Mouse (Mus musculus) CH12.LX (cell line): ENCODE data around the gene Ap1s1.

Source experiments
- CHD1 ChIP-seq: IDR thresholded peaks from 2 replicates; pipeline ENCODE4 v1.6.1; 2012; ENCODE audit warnings: low read depth, low read length, improper control_type of control experiment, inconsistent platforms
- CHD2 ChIP-seq: IDR thresholded peaks from 2 replicates; pipeline ENCODE4 v1.6.1; 2011; ENCODE audit warnings: low read length, improper control_type of control experiment
- CTCF ChIP-seq, 2 experiments: IDR thresholded peaks in 1 of 2; conservative IDR thresholded peaks in 1 of 2; 2 replicates each; pipeline ENCODE4 v1.5.1; 2011 to 2012; ENCODE audit warnings: low read depth in 2 of 2, low read length in 2 of 2, improper control_type of control experiment in 1 of 2, inconsistent platforms in 1 of 2, mild to moderate bottlenecking in 1 of 2, moderate library complexity in 1 of 2
- E2F4 ChIP-seq: IDR thresholded peaks from 2 replicates; pipeline ENCODE4 v1.6.1; 2011; ENCODE audit warnings: low read depth, low read length, improper control_type of control experiment; ENCODE audit not compliant: insufficient replicate concordance
- GABPA ChIP-seq: IDR thresholded peaks from 2 replicates; pipeline ENCODE4 v1.6.1; 2012; ENCODE audit warnings: low read depth, low read length, improper control_type of control experiment, inconsistent platforms; ENCODE audit not compliant: insufficient replicate concordance
- MAZ ChIP-seq: IDR thresholded peaks from 2 replicates; pipeline ENCODE4 v1.6.1; 2012; ENCODE audit warnings: low read depth, mild to moderate bottlenecking, inconsistent platforms, low read length, improper control_type of control experiment, moderate library complexity
- POLR2AphosphoS2 ChIP-seq: IDR thresholded peaks from 2 replicates; pipeline ENCODE4 v1.6.1; 2011; ENCODE audit warnings: low read depth, low read length, improper control_type of control experiment
- RAD21 ChIP-seq: IDR thresholded peaks from 2 replicates; pipeline ENCODE4 v1.6.1; 2011; ENCODE audit warnings: low read depth, mild to moderate bottlenecking, low read length, improper control_type of control experiment, moderate library complexity
- RCOR1 ChIP-seq: conservative IDR thresholded peaks from 2 replicates; pipeline ENCODE4 v1.6.1; 2012; ENCODE audit warnings: low read depth, mild to moderate bottlenecking, inconsistent platforms, low read length, improper control_type of control experiment
- USF2 ChIP-seq: conservative IDR thresholded peaks from 2 replicates; pipeline ENCODE4 v1.6.1; 2011; ENCODE audit warnings: low read depth, low read length, improper control_type of control experiment

DNA sequence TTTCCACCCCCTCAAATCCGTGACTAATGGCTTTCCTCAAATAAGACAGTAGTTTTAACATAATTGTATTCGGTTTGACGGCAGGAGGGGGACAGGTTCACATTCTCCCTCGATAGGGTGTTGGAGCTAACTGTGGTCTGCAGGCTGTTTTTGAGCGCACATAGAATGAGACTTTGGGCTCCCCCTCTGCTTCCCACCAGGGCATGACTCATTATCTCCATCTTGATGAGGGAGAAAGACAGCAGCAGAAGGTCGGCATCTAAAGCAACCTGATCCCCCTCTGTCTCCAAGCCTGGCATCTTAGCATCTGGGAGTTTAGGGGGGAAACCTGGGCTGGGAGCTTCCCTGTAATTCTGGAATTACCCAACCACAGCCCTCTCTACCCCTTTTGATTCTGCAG lies 19.5 kb upstream of the Ap1s1 start:
- TF ChIP-seq RCOR1 (no peak), POLR2AphosphoS2 (no peak), USF2 (no peak), E2F4 (no peak), RAD21 (no peak), CHD2 (no peak), MAZ (no peak), GABPA (no peak), CTCF (conservative IDR thresholded peaks at IDR 0.05 in 1 of 2, IDR thresholded peaks at IDR 0.05 in 1 of 2; ENCODE audit: low read depth in 2 of 2, low read length in 2 of 2) (no peak), CHD1 (no peak)
